Mouse (Mus musculus) hindlimb bud, embryonic 11.5 days (tissue): ENCODE results near the gene Itgb2l.
"Not testable (repeated sequence)": the region's sequence is repeated elsewhere in the genome, so short reads cannot be mapped to it uniquely, and the experiment has no call there.

ENCODE experiments used
- DNase-seq: peaks from one replicate; pipeline ENCODE4 v3.0.0-alpha.2; 2012; ENCODE audit warnings: low read depth, low spot score; ENCODE audit errors: extremely low spot score

Gene Itgb2l

GRCm38 (mm10) chr16:96443468-96443867, at the start of gene Itgb2l:
Gene Itgb2l, minus strand, starts transcription at chr16:96443619.
- no peak for DNase-seq

- no peak for DNase-seq
Measured at GRCm38 (mm10) chr16:96491530-96491929, 48.1 kb upstream of the Itgb2l start.

GRCm38 (mm10) chr16:96488038-96488437, 44.6 kb upstream of the Itgb2l start:
- DNase-seq = no peak

- no peak for DNase-seq
Measured at GRCm38 (mm10) chr16:96487007-96487684, 43.7 kb upstream of the Itgb2l start.

- DNase-seq = no peak
Measured at GRCm38 (mm10) chr16:96481791-96482190, 38.4 kb upstream of the Itgb2l start.

GRCm38 (mm10) chr16:96474185-96474584, 30.8 kb upstream of the Itgb2l start:
- DNase-seq = no peak

- DNase-seq = no peak
Measured at GRCm38 (mm10) chr16:96472816-96473215, 29.4 kb upstream of the Itgb2l start.

- no peak for DNase-seq
Measured at GRCm38 (mm10) chr16:96472361-96472760, 28.9 kb upstream of the Itgb2l start.

- DNase-seq = no peak
Measured at GRCm38 (mm10) chr16:96469640-96470039, 26.2 kb upstream of the Itgb2l start.

GRCm38 (mm10) chr16:96468698-96469097, 25.3 kb upstream of the Itgb2l start:
- no peak for DNase-seq

- DNase-seq = no peak
Measured at GRCm38 (mm10) chr16:96468011-96468410, 24.6 kb upstream of the Itgb2l start.

- DNase-seq = peak; percentile 71
Measured at GRCm38 (mm10) chr16:96467445-96467844, 24.0 kb upstream of the Itgb2l start, which contains the start of gene Pcp4. Gene Pcp4, plus strand, starts transcription at chr16:96467606.

- DNase-seq = no peak
Measured at GRCm38 (mm10) chr16:96460788-96461187, 17.4 kb upstream of the Itgb2l start.

- DNase-seq = no peak
Measured at GRCm38 (mm10) chr16:96459356-96459755, 15.9 kb upstream of the Itgb2l start.

- DNase-seq = no peak
Measured at GRCm38 (mm10) chr16:96457612-96458011, 14.2 kb upstream of the Itgb2l start.

- no peak for DNase-seq
Measured at GRCm38 (mm10) chr16:96454086-96454485, 10.7 kb upstream of the Itgb2l start.

- DNase-seq = not testable (repeated sequence)
Measured at GRCm38 (mm10) chr16:96450871-96451270, 7.5 kb upstream of the Itgb2l start.

GRCm38 (mm10) chr16:96441826-96442225, 1.6 kb downstream of the Itgb2l start:
- DNase-seq = no peak

GRCm38 (mm10) chr16:96440871-96441270, 2.5 kb downstream of the Itgb2l start:
- no peak for DNase-seq

GRCm38 (mm10) chr16:96439682-96440081, 3.7 kb downstream of the Itgb2l start:
- no peak for DNase-seq

GRCm38 (mm10) chr16:96438946-96439345, 4.5 kb downstream of the Itgb2l start:
- no peak for DNase-seq

GRCm38 (mm10) chr16:96434024-96434785, 9.2 kb downstream of the Itgb2l start:
- DNase-seq = no peak
